Mouse (Mus musculus) embryonic facial prominence, embryonic 14.5 days (tissue): Measurements from ENCODE around the gene Xpo6. TPM values are rescaled to one million over a fixed set of nuclear protein-coding genes. Genes with fewer than 3 reads are reported as not detected.

Experiments
- ATAC-seq: fragments of 200-750 bp; cut with Nextera tagmentation; 2 replicates; pipeline ENCODE4 v1.8.0; 2017; ENCODE audit warnings: low read depth, moderate number of reproducible peaks, moderate TSS enrichment
- DNase-seq: peaks from one replicate; pipeline ENCODE4 v3.0.0-alpha.2; 2015; ENCODE audit warnings: low spot score
- H3K27ac ChIP-seq: fragments of 300-500 bp; sonication (generic); replicated peaks from 2 replicates; pipeline ENCODE4 v1.5.1; 2014; ENCODE audit warnings: low read depth, mild to moderate bottlenecking, low read length, moderate library complexity
- H3K27me3 ChIP-seq: fragments of 300-500 bp; sonication (generic); replicated peaks from 2 replicates; pipeline ENCODE4 v1.6.1; 2014; ENCODE audit warnings: low read length; ENCODE audit not compliant: control insufficient read depth, insufficient read depth
- H3K36me3 ChIP-seq: fragments of 300-500 bp; sonication (generic); 2 replicates; pipeline ENCODE4 v1.6.1; 2014; ENCODE audit warnings: low read length, mixed read lengths; ENCODE audit not compliant: control insufficient read depth, insufficient read depth
- H3K4me1 ChIP-seq: fragments of 300-500 bp; sonication (generic); 2 replicates; pipeline ENCODE4 v1.6.1; 2014; ENCODE audit warnings: antibody characterized with exemption, low read length; ENCODE audit not compliant: control insufficient read depth, insufficient read depth
- H3K4me2 ChIP-seq: fragments of 300-500 bp; sonication (generic); 2 replicates; pipeline ENCODE4 v1.6.1; 2014; ENCODE audit warnings: low read depth, mild to moderate bottlenecking, low read length, moderate library complexity, mixed read lengths
- H3K4me3 ChIP-seq: fragments of 300-500 bp; sonication (generic); 2 replicates; pipeline ENCODE4 v1.5.1; 2014; ENCODE audit warnings: low read depth, mild to moderate bottlenecking, low read length
- H3K9ac ChIP-seq: fragments of 300-500 bp; sonication (generic); 2 replicates; pipeline ENCODE4 v1.6.1; 2014; ENCODE audit warnings: low read depth, mild to moderate bottlenecking, low read length, moderate library complexity, mixed read lengths
- H3K9me3 ChIP-seq: fragments of 300-500 bp; sonication (generic); 2 replicates; pipeline ENCODE4 v1.6.1; 2016; ENCODE audit warnings: low read length; ENCODE audit not compliant: control insufficient read depth
- WGBS: fragments of 180-500 bp; shearing (Covaris S2); extraction: QIAGEN DNeasy Blood & Tissue Kit; methylation state at CpG from one replicate; pipeline ENCODE4 v1.1.7; 2014; 5-methylcytosine and 5-hydroxymethylcytosine counted together
- polyA plus RNA-seq: library from polyadenylated mRNA; unstranded; fragments of >200 nt; fragmentation: Nextera tagmentation; extraction: Ambion mirVana; gene quantifications from 2 replicates; pipeline ENCODE4 v1.2.1, GENCODE M21; 2014

The Xpo6 gene
- polyA plus RNA-seq, 1 experiment from 2014 or later = 54.3 TPM

DNA sequence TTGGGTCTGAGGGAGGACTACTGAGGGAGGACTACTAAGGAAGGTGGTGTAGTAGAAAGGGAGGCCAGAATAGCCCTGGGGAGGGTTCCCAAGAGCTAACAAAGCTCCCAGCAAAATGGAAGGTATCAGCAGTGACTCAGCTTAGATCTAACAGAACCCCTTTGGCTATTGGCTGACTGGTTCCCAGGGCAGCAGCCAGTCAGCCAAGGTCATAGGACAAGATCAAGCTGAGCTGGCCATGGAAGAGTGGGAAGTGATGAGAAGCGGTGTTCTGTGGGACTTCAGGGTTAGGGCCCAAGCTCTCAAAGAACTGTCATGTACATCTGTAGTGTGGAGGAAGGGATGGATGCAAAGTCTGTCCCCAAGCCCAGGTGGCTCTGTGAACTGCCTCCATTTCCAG lies 123.4 kb downstream of the Xpo6 start:
- Histone ChIP-seq H3K36me3 (no peaks in the 10 kb centered on the region), H3K4me3 (no peak overlapping the region), H3K9ac (no peak overlapping the region), H3K4me2 (no peak overlapping the region), H3K27ac (no peak overlapping the region), H3K4me1 (no peaks in the 10 kb centered on the region), H3K9me3 (no peaks in the 10 kb centered on the region), H3K27me3 (peaks cover 22% of the 10 kb centered on the region)
- WGBS = 89% methylated on average over 1 of the region's 1 CpGs
- no peak for DNase-seq
- no peak for ATAC-seq

DNA sequence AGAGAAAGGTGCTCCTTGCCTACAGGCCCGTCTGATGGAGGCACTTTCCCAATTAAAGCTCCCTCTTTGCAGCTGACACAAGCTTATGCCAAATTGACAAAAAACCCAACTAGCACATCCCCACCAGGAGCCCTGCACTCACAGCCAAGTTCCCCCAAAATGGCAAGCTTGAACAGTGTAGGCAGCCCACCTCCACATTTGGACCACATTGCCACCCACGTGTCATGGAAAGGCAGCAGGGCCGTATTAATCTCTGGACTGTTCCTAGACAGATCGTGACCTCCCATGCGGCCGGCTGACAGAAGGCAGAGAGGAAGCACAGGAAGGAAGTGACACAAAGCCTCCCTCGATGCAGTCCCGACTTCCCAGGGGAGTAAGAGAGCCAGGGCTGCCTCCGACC lies 125.2 kb downstream of the Xpo6 start:
- Histone ChIP-seq H3K27ac (no peak overlapping the region), H3K4me3 (no peak overlapping the region), H3K4me2 (no peak overlapping the region), H3K9ac (no peak overlapping the region), H3K36me3 (no peaks in the 10 kb centered on the region), H3K9me3 (no peaks in the 10 kb centered on the region), H3K4me1 (no peaks in the 10 kb centered on the region), H3K27me3 (peaks cover 3% of the 10 kb centered on the region; the same call in 1 of the 2 replicates)
- DNase-seq (no peak), ATAC-seq (no peak)
- WGBS = 51% methylated on average over 9 of the region's 9 CpGs

DNA sequence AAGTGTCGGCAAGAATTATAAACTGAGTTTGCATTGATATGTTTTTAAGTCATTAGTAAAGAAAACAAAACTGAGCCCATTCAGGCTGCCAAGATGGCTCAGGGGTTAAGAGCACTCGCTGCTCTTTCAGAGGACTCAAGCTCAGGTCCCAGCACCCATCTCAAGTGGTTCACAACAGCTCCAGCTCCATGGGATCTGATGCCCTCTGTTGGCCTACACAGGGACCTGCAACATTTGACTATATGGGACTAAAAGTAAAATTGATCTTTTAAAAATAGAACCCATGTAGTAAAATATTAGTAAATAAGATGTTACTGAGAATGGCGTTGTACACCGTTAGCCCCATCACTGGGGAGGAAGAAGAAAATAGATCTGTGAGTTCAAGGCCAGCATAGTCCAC lies 130.0 kb downstream of the Xpo6 start:
- Histone ChIP-seq H3K4me3 (no peak overlapping the region), H3K27ac (no peak overlapping the region), H3K9me3 (no peaks in the 10 kb centered on the region), H3K36me3 (no peaks in the 10 kb centered on the region), H3K4me2 (no peak overlapping the region), H3K4me1 (no peaks in the 10 kb centered on the region), H3K27me3 (no peaks in the 10 kb centered on the region), H3K9ac (no peak overlapping the region)
- WGBS = 91% methylated on average over 4 of the region's 4 CpGs
- DNase-seq (no peak), ATAC-seq (no peak)

DNA sequence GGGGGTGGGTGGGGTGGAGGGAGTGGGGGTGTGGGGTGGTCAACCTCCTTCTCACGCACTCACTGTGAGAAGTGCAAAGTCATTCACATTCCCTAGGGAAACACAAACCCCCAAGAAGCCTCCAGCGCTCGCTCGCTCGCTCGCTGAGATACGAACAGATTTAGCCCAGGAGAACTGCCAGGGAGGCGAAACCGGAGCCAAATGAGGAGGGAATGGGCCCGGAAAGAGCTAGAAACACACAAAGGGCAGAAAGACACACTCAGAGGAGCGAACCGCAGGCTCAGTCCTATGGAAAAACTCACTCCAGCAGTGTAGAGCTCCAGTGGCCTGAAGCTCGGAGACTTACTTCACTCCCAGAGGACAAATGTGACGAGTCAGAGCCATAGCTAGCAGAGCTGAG lies 133.5 kb downstream of the Xpo6 start:
- H3K36me3 ChIP-seq = no peaks in the 10 kb centered on the region
- H3K9me3 ChIP-seq = no peaks in the 10 kb centered on the region
- ATAC-seq (no peak; the same call in 1 of the 2 replicates), DNase-seq (peak; percentile 71)
- no peak overlapping the region for H3K27ac ChIP-seq
- H3K4me2 ChIP-seq = no peak overlapping the region
- H3K9ac ChIP-seq = no peak overlapping the region
- H3K4me3 ChIP-seq = no peak overlapping the region
- H3K27me3 ChIP-seq = no peaks in the 10 kb centered on the region
- WGBS = 47% methylated on average over 14 of the region's 14 CpGs
- no peaks in the 10 kb centered on the region for H3K4me1 ChIP-seq

DNA sequence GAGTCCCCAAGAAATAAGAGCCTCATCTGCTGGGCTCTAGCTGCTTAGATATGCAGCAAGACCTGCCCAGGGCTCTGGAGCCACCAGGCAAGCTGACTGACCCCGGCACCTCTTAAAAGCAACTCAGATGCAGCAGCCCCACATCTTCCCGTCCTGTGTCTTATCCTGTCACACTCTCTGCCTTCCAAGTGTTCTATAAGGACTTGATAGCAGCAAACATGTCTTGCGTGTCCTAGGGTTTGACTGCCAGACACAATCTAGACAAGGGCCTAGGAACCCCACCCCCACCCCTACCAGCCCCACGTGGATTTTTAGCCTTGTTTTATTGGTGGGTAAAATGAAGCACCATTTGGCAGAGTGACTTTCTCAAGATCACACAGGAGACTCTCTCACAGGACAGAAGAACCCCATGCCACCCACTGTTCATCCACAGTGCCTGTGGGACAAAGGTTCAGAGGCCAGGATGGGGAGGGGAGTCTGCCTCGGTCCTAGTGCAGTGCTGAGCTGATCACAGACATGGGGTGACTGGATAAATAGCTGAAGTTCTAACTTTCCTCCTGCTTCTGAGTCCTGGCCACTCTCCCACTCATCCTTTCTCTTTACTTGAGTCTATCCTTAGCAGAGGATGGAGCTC lies 134.9 kb downstream of the Xpo6 start:
- Histone ChIP-seq H3K27ac (no peak overlapping the region), H3K4me1 (no peaks in the 10 kb centered on the region), H3K27me3 (no peaks in the 10 kb centered on the region), H3K4me3 (no peak overlapping the region), H3K9me3 (no peaks in the 10 kb centered on the region), H3K4me2 (no peak overlapping the region), H3K36me3 (no peaks in the 10 kb centered on the region), H3K9ac (no peak overlapping the region)
- no peak for DNase-seq
- ATAC-seq = no peak
- 74% methylated on average over 5 of the region's 5 CpGs for whole genome bisulfite sequencing

DNA sequence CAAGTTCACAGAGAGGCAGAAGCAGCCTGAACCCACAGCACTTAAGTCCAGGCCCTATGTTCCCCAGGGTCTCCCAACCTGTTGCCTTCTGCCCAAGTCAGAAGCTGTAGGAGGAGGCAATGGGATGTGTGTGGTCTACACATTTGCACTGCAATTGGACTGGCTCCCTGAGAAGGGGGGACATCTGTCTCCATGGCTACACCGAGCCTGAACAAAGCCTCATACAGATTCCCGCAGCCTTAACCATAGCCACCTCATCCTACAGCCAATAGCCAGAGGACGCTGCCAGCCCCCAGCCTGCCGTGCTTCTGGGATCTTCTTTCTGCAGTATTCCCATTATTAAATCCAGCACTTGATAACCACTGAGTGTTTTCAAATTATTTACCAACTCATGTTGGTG lies 138.1 kb downstream of the Xpo6 start:
- Histone ChIP-seq H3K4me2 (no peak overlapping the region), H3K27ac (no peak overlapping the region), H3K36me3 (no peaks in the 10 kb centered on the region), H3K4me1 (no peaks in the 10 kb centered on the region), H3K9me3 (no peaks in the 10 kb centered on the region), H3K9ac (no peak overlapping the region), H3K4me3 (no peak overlapping the region), H3K27me3 (no peaks in the 10 kb centered on the region)
- no peak for DNase-seq
- ATAC-seq = no peak
- 66% methylated on average over 4 of the region's 4 CpGs for WGBS

DNA sequence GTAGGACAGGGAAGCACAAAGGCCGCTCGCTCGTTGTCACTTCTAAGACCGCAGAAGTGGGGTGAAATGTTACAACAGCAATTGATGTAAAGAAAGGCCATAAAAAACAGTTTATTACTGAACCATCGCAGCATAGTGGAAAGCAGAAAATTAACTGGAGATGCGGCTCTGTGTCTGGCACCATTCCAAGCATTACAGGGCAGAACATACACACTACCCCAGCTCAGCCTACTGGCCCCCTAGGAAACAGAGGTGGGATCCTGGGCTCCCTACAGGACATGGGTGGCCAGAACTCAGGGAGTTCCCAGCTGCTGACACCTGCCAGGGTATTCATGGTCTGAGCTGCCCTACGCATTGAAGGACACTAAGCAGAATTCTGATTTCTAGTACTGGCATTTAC lies 141.4 kb downstream of the Xpo6 start:
- ATAC-seq = no peak
- H3K9ac ChIP-seq = no peak overlapping the region
- no peak overlapping the region for H3K4me2 ChIP-seq
- no peaks in the 10 kb centered on the region for H3K36me3 ChIP-seq
- no peaks in the 10 kb centered on the region for H3K4me1 ChIP-seq
- no peak overlapping the region for H3K4me3 ChIP-seq
- no peak for DNase-seq
- no peaks in the 10 kb centered on the region for H3K9me3 ChIP-seq
- 57% methylated on average over 7 of the region's 7 CpGs for WGBS
- H3K27me3 ChIP-seq = no peaks in the 10 kb centered on the region
- H3K27ac ChIP-seq = no peak overlapping the region

DNA sequence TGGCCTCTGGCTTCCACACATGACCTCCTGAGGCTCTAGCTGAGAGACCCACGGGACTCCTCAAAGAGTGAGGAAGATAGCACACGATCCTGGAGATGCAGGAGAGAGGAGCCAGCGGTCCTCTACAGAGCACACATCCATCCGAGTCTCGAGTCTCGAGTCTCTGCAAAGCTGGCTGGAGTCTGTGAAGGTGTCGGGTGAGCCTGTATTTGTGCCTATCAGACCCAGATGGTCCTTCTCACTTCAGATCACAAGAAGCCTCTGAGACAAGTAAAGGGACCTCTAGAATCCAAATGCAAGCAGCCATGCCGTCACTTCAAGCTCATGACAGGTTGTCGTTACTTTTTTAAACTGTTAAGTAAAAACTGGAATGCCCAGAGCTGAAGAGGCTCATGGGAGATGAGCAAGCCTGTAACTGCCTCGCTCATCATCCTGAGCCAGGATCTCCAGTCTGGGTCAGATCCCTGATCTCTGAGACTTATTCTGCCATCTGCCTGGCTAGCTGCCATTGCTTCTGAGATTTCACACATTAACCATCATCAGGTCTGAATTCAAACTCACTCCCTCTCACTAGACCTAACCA lies 142.9 kb downstream of the Xpo6 start:
- Histone ChIP-seq H3K9ac (no peak overlapping the region), H3K4me2 (no peak overlapping the region), H3K27me3 (no peaks in the 10 kb centered on the region), H3K27ac (no peak overlapping the region), H3K4me1 (no peaks in the 10 kb centered on the region), H3K36me3 (no peaks in the 10 kb centered on the region), H3K4me3 (no peak overlapping the region), H3K9me3 (no peaks in the 10 kb centered on the region)
- no peak for DNase-seq
- no peak for ATAC-seq
- WGBS = 56% methylated on average over 10 of the region's 10 CpGs

DNA sequence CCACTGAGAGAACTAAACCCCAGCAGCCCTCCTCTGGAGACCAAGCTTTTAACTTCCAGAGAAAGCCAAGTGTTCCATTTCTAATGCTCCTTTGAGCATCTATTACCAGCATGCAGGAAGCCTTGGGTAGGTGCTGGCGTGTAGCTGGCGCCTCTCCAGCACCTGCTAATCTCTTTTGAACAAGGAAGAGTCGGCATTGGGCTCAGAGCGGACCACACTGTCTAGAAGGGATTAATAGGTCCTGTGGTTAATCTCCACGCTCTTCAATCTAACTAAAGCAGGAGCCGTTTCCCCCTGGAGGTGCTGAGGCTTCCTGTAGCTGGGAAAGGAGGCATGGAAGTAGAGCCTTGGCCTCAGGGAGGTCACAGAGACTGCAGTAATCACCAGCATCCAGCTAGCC lies 145.7 kb downstream of the Xpo6 start:
- H3K4me2 ChIP-seq = no peak overlapping the region
- ATAC-seq = no peak
- no peak for DNase-seq
- H3K4me1 ChIP-seq = no peaks in the 10 kb centered on the region
- WGBS = 53% methylated on average over 6 of the region's 6 CpGs
- H3K9ac ChIP-seq = no peak overlapping the region
- no peaks in the 10 kb centered on the region for H3K36me3 ChIP-seq
- no peaks in the 10 kb centered on the region for H3K27me3 ChIP-seq
- no peaks in the 10 kb centered on the region for H3K9me3 ChIP-seq
- no peak overlapping the region for H3K27ac ChIP-seq
- no peak overlapping the region for H3K4me3 ChIP-seq
